Mouse (Mus musculus): ENCODE measurements around the gene Rai1.

The Rai1 gene

DNA sequence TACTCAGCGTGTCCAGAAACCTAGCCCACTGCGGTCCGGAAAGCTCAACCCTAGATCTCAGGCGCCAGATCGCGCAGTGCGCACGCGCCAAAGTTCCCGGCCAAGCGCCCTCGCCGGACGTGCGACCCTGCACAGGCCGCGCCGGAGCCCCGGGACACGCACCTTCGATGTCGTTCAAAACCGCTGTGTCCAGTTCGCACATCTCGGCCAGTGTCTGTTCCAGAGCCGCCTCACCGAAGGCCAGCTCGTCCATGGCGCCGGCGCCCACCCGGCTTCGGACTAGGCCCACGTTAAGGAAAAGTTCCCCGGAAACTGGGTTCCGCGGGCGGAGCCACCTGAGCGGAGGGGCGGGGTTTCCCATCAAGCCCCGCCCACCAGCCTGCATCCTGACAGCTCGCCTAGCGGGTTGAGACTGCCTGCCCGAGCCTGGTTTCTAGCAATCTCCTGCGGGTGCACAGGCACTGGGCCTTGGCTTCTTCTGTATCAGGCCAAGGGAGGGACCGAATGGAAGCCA lies 115.5 kb downstream of the Rai1 start:
- peak; percentile 98 for DNase-seq (ENCODE audit: low read depth)

- peak; percentile 15 for DNase-seq (ENCODE audit: low read depth)
Observed at GRCm38 (mm10) chr11:60221425-60221824, 116.6 kb downstream of the Rai1 start.

DNA sequence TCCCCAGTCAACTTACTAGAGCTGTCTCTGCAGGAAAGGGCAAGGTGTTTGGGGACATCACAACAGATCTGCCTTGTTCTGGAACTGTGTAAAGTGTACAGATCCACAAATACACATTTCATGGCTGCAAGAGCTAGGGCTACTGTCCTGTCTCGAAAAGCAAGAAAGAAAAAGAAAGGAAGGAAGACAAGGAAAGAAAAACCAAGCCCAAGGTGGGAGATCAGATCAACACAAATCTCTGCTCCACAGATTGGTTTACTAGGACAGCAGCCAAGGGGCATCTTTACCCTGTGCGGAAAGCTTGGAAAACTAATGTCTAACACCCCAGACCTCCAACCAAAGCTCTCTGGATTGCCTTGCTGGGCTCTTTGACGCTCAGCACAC lies 117.3 kb downstream of the Rai1 start:
- no peak for DNase-seq (ENCODE audit: low read depth)

- no peak for DNase-seq (ENCODE audit: low read depth)
Observed at GRCm38 (mm10) chr11:60222469-60223236, 117.8 kb downstream of the Rai1 start, which contains the start of gene Srebf1. Gene Srebf1, minus strand, starts transcription at chr11:60222581.

- DNase-seq (ENCODE audit: low read depth) = peak; percentile 72
Observed at GRCm38 (mm10) chr11:60224676-60225075, 119.9 kb downstream of the Rai1 start.

GRCm38 (mm10) chr11:60225874-60226273 lies 121.1 kb downstream of the Rai1 start:
- peak; percentile 52 for DNase-seq (ENCODE audit: low read depth)

GRCm38 (mm10) chr11:60228525-60228924 lies 123.7 kb downstream of the Rai1 start:
- DNase-seq (ENCODE audit: low read depth) = no peak

DNA sequence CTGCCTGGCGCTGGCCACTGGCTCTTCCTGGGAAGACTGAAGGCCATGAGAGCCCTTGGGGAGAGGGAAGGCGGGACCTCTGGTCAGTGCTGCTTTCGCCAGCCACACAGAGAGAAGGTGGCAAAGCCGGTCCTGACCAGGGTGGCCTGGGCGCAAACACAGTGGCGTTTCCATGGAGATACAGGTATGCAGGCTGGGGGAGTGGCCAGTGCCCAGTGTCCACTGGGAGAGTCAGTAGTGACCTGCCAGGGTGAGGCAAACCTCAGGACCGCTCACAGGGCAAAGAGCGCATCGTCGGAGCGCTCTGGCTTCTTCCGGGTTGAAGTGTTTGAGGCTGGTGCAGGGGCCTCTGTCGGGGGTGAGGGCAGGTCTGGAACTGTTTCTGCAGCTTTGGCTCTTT lies 125.0 kb downstream of the Rai1 start:
- DNase-seq (ENCODE audit: low read depth) = no peak

- DNase-seq (ENCODE audit: low read depth) = no peak
Observed at GRCm38 (mm10) chr11:60230512-60230911, 125.7 kb downstream of the Rai1 start.

GRCm38 (mm10) chr11:60231326-60231725 lies 126.5 kb downstream of the Rai1 start:
- no peak for DNase-seq (ENCODE audit: low read depth)

GRCm38 (mm10) chr11:60231951-60232350 lies 127.1 kb downstream of the Rai1 start:
- DNase-seq (ENCODE audit: low read depth) = no peak

- no peak for DNase-seq (ENCODE audit: low read depth)
Observed at GRCm38 (mm10) chr11:60232441-60233058, 127.7 kb downstream of the Rai1 start.

- no peak for DNase-seq (ENCODE audit: low read depth)
Observed at GRCm38 (mm10) chr11:60233235-60233634, 128.4 kb downstream of the Rai1 start.

DNA sequence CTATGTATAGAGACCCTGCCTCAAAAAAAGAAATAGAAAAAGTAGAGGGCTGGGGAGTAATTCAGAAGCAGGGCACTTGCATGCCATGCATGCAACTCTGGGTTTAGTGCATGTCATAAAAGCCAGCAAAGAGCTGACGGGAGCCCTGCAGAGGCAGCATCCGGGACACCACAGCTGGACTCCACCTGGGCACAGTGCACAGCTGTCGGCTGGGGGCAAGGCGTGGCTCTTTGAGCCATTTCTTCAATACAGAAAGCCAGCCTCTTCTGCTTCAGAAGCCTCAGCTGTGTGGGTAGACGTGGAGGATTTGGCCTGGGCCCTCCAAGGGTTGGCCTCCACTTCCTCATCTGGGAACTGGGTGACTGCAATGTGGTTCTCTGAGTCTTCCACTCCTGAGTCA lies 130.5 kb downstream of the Rai1 start:
- no peak for DNase-seq (ENCODE audit: low read depth)

- DNase-seq (ENCODE audit: low read depth) = no peak
Observed at GRCm38 (mm10) chr11:60240509-60240908, 135.7 kb downstream of the Rai1 start.

DNA sequence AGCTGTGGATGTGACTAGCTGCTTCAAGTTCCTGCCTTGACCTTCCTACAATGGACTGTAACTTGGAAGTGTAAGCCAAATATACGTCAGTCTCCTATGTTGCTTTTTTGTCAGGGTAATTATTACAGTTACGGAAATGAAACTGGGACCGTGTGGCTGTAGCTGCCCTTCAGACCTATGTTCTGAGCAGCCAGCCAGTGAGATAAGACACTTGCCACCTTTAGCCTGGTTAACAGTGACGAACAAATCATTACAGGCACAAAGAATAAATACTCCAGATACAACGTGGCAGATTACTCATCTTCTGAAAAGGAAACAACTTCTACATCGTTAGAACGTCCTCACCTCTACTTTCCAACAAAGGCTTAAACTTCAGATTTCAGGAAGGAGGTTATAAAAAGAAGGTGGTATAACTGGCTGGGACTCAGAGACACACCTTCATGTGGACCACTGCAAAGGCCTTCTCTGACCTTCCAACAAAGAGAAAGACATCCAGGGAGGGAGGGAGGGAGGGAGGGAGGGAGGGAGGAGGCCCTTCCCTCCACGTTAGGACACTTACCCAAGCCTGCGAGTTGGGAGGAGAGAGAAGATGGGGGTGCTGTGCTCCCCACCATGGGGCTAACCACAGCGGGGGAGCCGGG lies 139.8 kb downstream of the Rai1 start:
- DNase-seq (ENCODE audit: low read depth) = no peak

GRCm38 (mm10) chr11:60246077-60246476 lies 141.3 kb downstream of the Rai1 start:
- DNase-seq (ENCODE audit: low read depth) = no peak

DNA sequence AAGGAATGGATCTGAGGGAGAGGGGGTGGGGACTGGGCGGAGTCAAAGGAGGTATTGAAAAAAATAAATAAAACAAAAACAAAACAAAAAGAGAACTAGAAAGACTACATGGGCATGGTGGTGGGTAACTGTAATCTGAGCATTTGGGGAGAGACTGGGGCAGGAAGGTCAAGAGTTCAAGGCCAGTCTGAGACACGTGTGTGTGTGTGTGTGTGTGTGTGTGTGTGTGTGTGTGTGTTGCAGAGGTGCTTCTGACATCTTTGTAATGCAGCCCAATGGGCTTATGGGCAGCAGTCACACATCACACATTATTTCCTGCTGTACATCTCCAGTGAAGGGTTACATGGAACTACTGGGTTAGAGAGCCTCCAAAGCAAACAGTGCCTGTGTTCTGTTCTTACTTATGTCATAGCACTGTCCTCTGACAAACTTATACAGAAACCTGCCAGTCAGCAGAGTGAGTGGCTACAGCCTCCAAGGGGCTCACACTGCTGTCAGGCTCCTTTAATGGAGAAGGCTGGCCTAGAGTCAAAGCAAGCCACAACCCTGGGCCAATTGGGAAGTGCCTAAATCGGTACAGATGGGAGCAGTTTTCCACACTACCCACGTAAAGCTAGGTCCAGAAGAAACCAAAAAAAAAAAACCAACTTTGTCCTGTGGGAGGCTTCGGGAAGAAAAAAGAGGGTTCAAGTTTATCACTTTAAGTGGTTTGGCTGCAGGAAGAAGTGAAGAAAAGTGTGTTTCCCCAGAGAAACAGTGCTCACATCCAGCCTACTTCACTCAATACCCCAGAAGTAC lies 143.1 kb downstream of the Rai1 start:
- no peak for DNase-seq (ENCODE audit: low read depth)

Data from NIH3T3 (cell line).